Mouse (Mus musculus): ENCODE measurements around the gene Ppp2r5b.

DNA sequence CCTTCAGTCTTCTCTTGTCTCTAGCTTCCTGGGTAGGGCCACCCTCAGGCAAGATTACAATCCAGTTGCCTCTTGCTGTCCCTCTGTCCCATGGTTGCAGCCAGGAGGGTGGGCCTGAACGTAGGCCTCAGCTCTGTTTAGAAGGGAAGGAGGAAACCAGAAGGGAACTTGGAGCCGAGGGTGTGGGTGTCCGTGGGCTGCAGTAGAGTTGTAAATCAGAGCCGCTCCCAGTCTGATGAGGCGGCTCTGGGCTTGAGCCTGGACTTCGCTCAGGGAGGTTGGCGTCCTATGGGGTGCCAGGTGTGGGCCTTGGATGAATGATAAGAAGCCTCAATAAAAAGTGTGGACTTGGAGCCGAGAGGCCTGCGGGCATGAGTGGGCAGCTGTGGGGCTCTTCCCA, 28.5 kb upstream of the Ppp2r5b start:
- no peak for TF ChIP-seq CTCF (IDR thresholded peaks at IDR 0.05; ENCODE audit: low read depth, low read length)
- TF ChIP-seq POLR2A (IDR thresholded peaks at IDR 0.05; ENCODE audit: extremely low read depth, insufficient read depth, low read length) = peak; percentile 48; the same call in 1 of the 2 replicates
